Mouse (Mus musculus) myocyte (in vitro differentiated cells): ENCODE data around the gene Edc3.

Experiments
- CEBPB ChIP-seq: IDR thresholded peaks from 2 replicates; pipeline ENCODE4 v1.6.1; 2011; ENCODE audit warnings: mild to moderate bottlenecking, moderate library complexity; ENCODE audit not compliant: poor library complexity, insufficient read depth, severe bottlenecking
- E2F4 ChIP-seq: IDR thresholded peaks from one replicate; pipeline ENCODE4 v1.6.1; 2011; ENCODE audit warnings: mild to moderate bottlenecking, control low read depth, moderate library complexity; ENCODE audit not compliant: insufficient read depth
- MAX ChIP-seq: IDR thresholded peaks from one replicate; pipeline ENCODE4 v1.6.1; 2011; ENCODE audit warnings: low read depth, mild to moderate bottlenecking, control low read depth
- MYOD1 ChIP-seq, 3 experiments: IDR thresholded peaks; one replicate each; pipeline ENCODE4 v1.6.1; 2011; ENCODE audit warnings: control low read depth in 2 of 3, low read depth in 2 of 3, mild to moderate bottlenecking in 2 of 3, moderate library complexity in 1 of 3; ENCODE audit not compliant: insufficient read length in 2 of 3, control insufficient read depth in 1 of 3
- MYOG ChIP-seq, 3 experiments: IDR thresholded peaks; one replicate each; pipeline ENCODE4 v1.6.1; 2011; ENCODE audit warnings: control low read depth in 2 of 3, low read depth in 2 of 3, mild to moderate bottlenecking in 2 of 3; ENCODE audit not compliant: insufficient read length in 2 of 3, control insufficient read depth in 1 of 3, insufficient read depth in 1 of 3
- POLR2A ChIP-seq: IDR thresholded peaks from one replicate; pipeline ENCODE4 v1.6.1; 2011; ENCODE audit warnings: low read depth, mild to moderate bottlenecking, control low read depth, moderate library complexity; ENCODE audit not compliant: insufficient read length
- POLR2AphosphoS2 ChIP-seq: IDR thresholded peaks from one replicate; pipeline ENCODE4 v1.6.1; 2011; ENCODE audit warnings: low read depth, control low read depth; ENCODE audit not compliant: insufficient read length
- REST ChIP-seq: IDR thresholded peaks from one replicate; pipeline ENCODE4 v1.6.1; 2011; ENCODE audit warnings: mild to moderate bottlenecking, control low read depth, moderate library complexity; ENCODE audit not compliant: insufficient read depth, insufficient read length
- SRF ChIP-seq: IDR thresholded peaks from one replicate; pipeline ENCODE4 v1.6.1; 2011; ENCODE audit warnings: low read depth; ENCODE audit not compliant: control insufficient read depth, insufficient read length
- TCF12 ChIP-seq: IDR thresholded peaks from one replicate; pipeline ENCODE4 v1.6.1; 2011; ENCODE audit warnings: mild to moderate bottlenecking, control low read depth; ENCODE audit not compliant: poor library complexity, insufficient read depth, severe bottlenecking
- USF1 ChIP-seq: IDR thresholded peaks from one replicate; pipeline ENCODE4 v1.6.1; 2011; ENCODE audit warnings: low read depth, mild to moderate bottlenecking, control low read depth, moderate library complexity

- TF ChIP-seq TCF12 (no peak), POLR2A (no peak), USF1 (no peak), MAX (no peak), MYOG (IDR thresholded peaks at IDR 0.05; ENCODE audit: control insufficient read depth in 1 of 3, insufficient read depth in 1 of 3, insufficient read length in 2 of 3, low read depth in 2 of 3) (no peak), CEBPB (no peak), E2F4 (no peak), POLR2AphosphoS2 (no peak), SRF (no peak), REST (no peak), MYOD1 (IDR thresholded peaks at IDR 0.05; ENCODE audit: control insufficient read depth in 1 of 3, insufficient read length in 2 of 3, low read depth in 2 of 3) (no peak)
These were observed 40.5 kb downstream of the Edc3 start for GRCm38 (mm10) chr9:57748831-57749230.
